Mouse (Mus musculus) C2C12 (cell line): ENCODE results near the gene Oas1e. TPM values are rescaled to one million over a fixed set of nuclear protein-coding genes. Genes with fewer than 3 reads are reported as not detected.

ENCODE experiments used
- H3K27me3 ChIP-seq: one replicate; pipeline ENCODE4 v1.6.1; 2011; ENCODE audit not compliant: control insufficient read depth, insufficient read depth, insufficient read length
- H3K36me3 ChIP-seq: one replicate; pipeline ENCODE4 v1.6.1; 2011; ENCODE audit not compliant: control insufficient read depth, insufficient read depth
- H3K4me3 ChIP-seq: one replicate; pipeline ENCODE4 v1.5.1; 2011; ENCODE audit warnings: mild to moderate bottlenecking, control low read depth; ENCODE audit not compliant: poor library complexity, insufficient read depth, severe bottlenecking
- H3K79me2 ChIP-seq: one replicate; pipeline ENCODE4 v1.6.1; 2011; ENCODE audit not compliant: control insufficient read depth, insufficient read depth
- H3K79me3 ChIP-seq: one replicate; pipeline ENCODE4 v1.6.1; 2011; ENCODE audit warnings: low read depth, control low read depth
- H3ac ChIP-seq: one replicate; pipeline ENCODE3; 2011; ENCODE audit warnings: low read depth; ENCODE audit not compliant: control insufficient read depth, insufficient read length
- CEBPB ChIP-seq: IDR thresholded peaks from one replicate; pipeline ENCODE4 v1.6.1; 2011; ENCODE audit warnings: low read depth, mild to moderate bottlenecking, control low read depth, moderate library complexity
- CTCF ChIP-seq: IDR thresholded peaks from one replicate; pipeline ENCODE4 v1.5.1; 2011; ENCODE audit not compliant: control insufficient read depth, insufficient read depth, insufficient read length
- FOSL1 ChIP-seq: IDR thresholded peaks from one replicate; pipeline ENCODE4 v1.8.0; 2011; ENCODE audit warnings: mild to moderate bottlenecking, low read length; ENCODE audit not compliant: poor library complexity, insufficient read depth, severe bottlenecking
- MAX ChIP-seq: IDR thresholded peaks from one replicate; pipeline ENCODE4 v1.6.1; 2011; ENCODE audit warnings: mild to moderate bottlenecking, control low read depth
- MYOD1 ChIP-seq: IDR thresholded peaks from one replicate; pipeline ENCODE4 v1.6.1; 2011; ENCODE audit warnings: low read depth; ENCODE audit not compliant: control insufficient read depth, insufficient read length
- MYOG ChIP-seq: IDR thresholded peaks from one replicate; pipeline ENCODE4 v1.6.1; 2011; ENCODE audit not compliant: control insufficient read depth, insufficient read length; ENCODE audit errors: extremely low read depth
- USF1 ChIP-seq: IDR thresholded peaks from one replicate; pipeline ENCODE4 v1.6.1; 2011; ENCODE audit warnings: low read depth, mild to moderate bottlenecking, control low read depth, moderate library complexity
- polyA plus RNA-seq: library from polyadenylated mRNA; unstranded; fragments of >200 nt; fragmentation: generic; extraction: Trizol; gene quantifications from one replicate; pipeline ENCODE4 v1.2.1, GENCODE M21; 2012; ENCODE audit warnings: missing spikeins

The Oas1e gene
- polyA plus RNA-seq, 1 experiment, result not detected

DNA sequence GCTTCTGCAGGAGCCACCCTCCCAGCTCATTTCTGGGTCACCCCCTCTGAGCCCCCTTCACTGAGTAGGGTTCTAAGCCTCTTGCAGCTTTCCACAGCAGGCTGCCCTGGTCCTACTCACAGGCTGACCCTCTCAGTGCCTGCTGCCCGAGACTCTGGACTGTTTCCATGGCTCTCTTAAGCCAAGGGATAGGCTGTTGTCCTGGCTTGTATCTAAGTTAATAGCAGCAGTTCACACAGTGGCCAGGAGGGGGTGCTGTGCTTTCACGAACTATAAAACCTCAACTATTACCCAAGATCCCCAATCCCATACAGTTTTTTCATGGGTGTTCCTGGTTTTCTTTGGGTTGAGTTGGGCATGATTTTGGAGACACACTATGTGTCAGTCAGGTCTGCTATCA is 2.3 kb downstream of the Oas1e start:
- TF ChIP-seq CTCF, result no peak
- no peak for TF ChIP-seq MYOD1
- TF ChIP-seq USF1, result no peak
- no peak for TF ChIP-seq MAX
- no peak for TF ChIP-seq CEBPB
- TF ChIP-seq FOSL1, result no peak
- no peak for TF ChIP-seq MYOG
- Histone ChIP-seq H3K79me2 (no peaks in the 10 kb centered on the region), H3K36me3 (no peaks in the 10 kb centered on the region), H3ac (no peak overlapping the region), H3K79me3 (no peaks in the 10 kb centered on the region), H3K4me3 (no peak overlapping the region), H3K27me3 (peaks cover 5% of the 10 kb centered on the region)

- Histone ChIP-seq H3K79me2 (no peaks in the 10 kb centered on the region), H3K79me3 (no peaks in the 10 kb centered on the region), H3K4me3 (no peak overlapping the region), H3K36me3 (no peaks in the 10 kb centered on the region), H3K27me3 (peaks cover 18% of the 10 kb centered on the region), H3ac (no peak overlapping the region)
- no peak for TF ChIP-seq FOSL1
Observed at GRCm38 (mm10) chr5:120787042-120787441, 8.3 kb downstream of the Oas1e start.

GRCm38 (mm10) chr5:120782446-120782845 is 12.9 kb downstream of the Oas1e start:
- Histone ChIP-seq H3ac (no peak overlapping the region), H3K4me3 (no peak overlapping the region), H3K79me2 (no peaks in the 10 kb centered on the region), H3K79me3 (no peaks in the 10 kb centered on the region), H3K27me3 (peaks cover 12% of the 10 kb centered on the region), H3K36me3 (no peaks in the 10 kb centered on the region)
- TF ChIP-seq FOSL1, result no peak
- TF ChIP-seq MAX, result no peak
- TF ChIP-seq MYOG, result no peak
- TF ChIP-seq USF1, result no peak
- TF ChIP-seq CTCF, result no peak
- no peak for TF ChIP-seq MYOD1
- TF ChIP-seq CEBPB, result no peak

- no peaks in the 10 kb centered on the region for H3K36me3 ChIP-seq
- H3K4me3 ChIP-seq, result no peak overlapping the region
- H3K79me2 ChIP-seq, result no peaks in the 10 kb centered on the region
- no peaks in the 10 kb centered on the region for H3K79me3 ChIP-seq
- TF ChIP-seq MYOG (no peak), MYOD1 (no peak), FOSL1 (no peak), USF1 (no peak), CEBPB (no peak), MAX (no peak), CTCF (no peak)
- peaks cover 6% of the 10 kb centered on the region for H3K27me3 ChIP-seq
- H3ac ChIP-seq, result no peak overlapping the region
Observed at GRCm38 (mm10) chr5:120781646-120782045, 13.7 kb downstream of the Oas1e start.

DNA sequence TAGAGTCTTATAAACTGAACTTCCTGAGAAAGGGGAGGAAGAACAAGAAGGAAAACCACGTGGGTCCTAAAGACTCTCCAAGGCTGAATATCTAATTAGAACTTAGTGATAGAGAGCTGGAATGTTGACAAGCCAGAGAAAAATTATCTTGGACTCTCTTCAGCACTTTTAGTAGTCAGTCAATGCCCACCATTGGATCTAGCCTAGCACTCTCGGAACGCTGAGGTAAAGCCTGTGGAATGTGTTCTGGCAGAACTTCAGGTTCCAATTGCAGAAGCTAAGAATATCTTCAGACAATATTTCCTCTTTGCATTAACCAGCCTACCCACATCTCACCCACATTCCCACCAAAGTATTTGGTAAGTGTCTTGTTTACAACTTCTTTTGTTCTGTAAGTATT is 15.4 kb downstream of the Oas1e start:
- TF ChIP-seq CTCF (no peak), CEBPB (no peak), MYOD1 (no peak), FOSL1 (no peak), USF1 (no peak), MYOG (no peak), MAX (no peak)

DNA sequence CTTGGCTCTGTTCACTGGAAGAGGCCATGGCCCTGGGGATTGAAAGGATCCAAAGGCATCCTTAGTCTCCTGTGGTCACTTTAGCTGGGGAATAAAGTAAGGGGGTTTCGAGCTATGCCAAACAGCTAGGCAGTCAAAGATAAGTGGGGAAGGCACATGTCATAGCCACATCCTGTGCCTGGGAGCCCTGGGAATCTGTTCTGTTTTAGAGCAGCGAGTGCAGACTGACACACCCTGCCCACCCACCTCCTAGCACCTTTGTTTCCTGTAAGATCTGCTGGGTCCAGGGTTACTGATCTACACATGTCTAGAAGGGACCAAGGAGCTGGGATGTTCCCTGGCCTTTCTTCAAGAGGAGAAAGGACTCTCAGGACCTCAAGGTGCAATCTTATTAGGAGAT is 16.4 kb downstream of the Oas1e start:
- TF ChIP-seq MYOD1, result no peak
- no peak for TF ChIP-seq MAX
- no peak for TF ChIP-seq FOSL1
- no peak for TF ChIP-seq USF1
- TF ChIP-seq CEBPB, result no peak
- Histone ChIP-seq H3K36me3 (no peaks in the 10 kb centered on the region), H3K79me3 (no peaks in the 10 kb centered on the region), H3K79me2 (no peaks in the 10 kb centered on the region), H3K4me3 (no peak overlapping the region), H3K27me3 (peaks cover 6% of the 10 kb centered on the region), H3ac (no peak overlapping the region)

More for the DNA sequence above, 15.4 kb downstream of the Oas1e start:
- Histone ChIP-seq H3K27me3 (peaks cover 6% of the 10 kb centered on the region), H3K79me2 (no peaks in the 10 kb centered on the region), H3ac (no peak overlapping the region), H3K36me3 (no peaks in the 10 kb centered on the region), H3K4me3 (no peak overlapping the region), H3K79me3 (no peaks in the 10 kb centered on the region)

DNA sequence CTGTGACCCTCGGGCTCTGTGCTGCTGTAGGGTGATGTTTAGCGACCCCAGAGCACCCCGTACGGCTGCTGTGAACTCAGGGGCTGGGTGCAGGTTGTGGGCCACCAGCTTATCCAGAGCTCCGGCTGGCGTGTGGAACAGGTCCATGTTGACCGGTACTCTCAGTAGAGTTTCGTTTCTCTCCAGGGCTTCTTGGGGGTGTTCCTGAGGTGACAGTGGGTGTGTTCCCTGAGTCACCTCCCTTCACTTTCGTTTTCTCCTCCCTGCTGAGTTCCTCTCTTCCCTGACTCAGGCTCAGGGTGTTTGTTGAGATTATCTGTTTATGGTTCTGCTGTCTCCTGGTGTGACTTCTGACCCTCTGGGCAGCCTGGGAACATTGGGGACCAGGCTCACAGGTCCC is 17.9 kb downstream of the Oas1e start, which contains the start of gene Oas3:
Oas3 (minus strand) TSS at position 184 of the 400 bp plus-strand sequence.
- Histone ChIP-seq H3K36me3 (no peaks in the 10 kb centered on the region), H3K79me2 (no peaks in the 10 kb centered on the region)
- TF ChIP-seq MYOD1 (no peak), CTCF (no peak), CEBPB (no peak), USF1 (no peak), MAX (no peak), MYOG (no peak), FOSL1 (no peak)

More for the DNA sequence above, 17.9 kb downstream of the Oas1e start, which contains the start of gene Oas3:
- Histone ChIP-seq H3K4me3 (no peak within 1 kb of the TSS), H3ac (no peak within 1 kb of the TSS), H3K27me3 (no peaks in the 10 kb centered on the region), H3K79me3 (no peaks in the 10 kb centered on the region)
